8 mouse cellular contexts compared by ENCODE assay signal in the genomic region with DNA sequence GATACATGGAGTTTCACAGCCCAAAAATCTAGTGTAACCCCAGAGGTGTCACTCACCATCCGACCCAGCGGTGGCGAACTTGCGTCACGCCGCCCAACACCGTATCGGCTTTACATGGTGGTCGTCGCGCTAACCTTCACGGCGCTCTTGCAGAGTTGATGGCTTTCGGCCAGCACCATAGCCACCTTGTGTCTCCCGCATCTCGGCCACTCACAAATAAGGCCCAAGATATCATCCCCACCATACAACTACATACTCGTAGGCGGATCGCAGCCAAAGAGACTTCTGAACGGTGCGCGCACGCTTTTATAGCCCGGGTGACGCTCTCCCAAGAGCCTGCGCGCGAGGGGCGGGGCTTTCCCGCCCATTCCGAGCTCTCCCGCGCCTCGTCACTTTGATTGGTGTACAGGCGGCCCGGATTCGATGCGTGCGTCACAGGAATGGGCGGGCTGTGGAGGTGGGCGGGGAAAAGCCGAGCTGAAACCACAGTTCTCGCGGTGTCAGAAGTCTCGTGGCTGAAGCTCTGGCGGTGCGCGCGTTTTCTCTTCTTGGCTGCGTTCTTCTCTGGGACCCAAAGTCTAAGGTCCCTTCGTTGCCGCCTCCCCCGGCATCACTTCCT.
DNase-seq lines count a peak whose midpoint lies in the region; ATAC-seq and TF ChIP-seq lines count a peak whose summit lies in the region.

No protein-coding gene starts in this region.

- no peak for TF ChIP-seq EP300 in heart, postnatal 0 days (IDR thresholded peaks at IDR 0.05; ENCODE audit: low read depth)

- ATAC-seq in forebrain, embryonic 12.5 days (ENCODE audit: low FRiP score) = peak; percentile 98
- peak; percentile 98 for ATAC-seq in heart, postnatal 0 days (ENCODE audit: insufficient read depth, low read depth)
- ATAC-seq in liver, embryonic 16.5 days (ENCODE audit: low read depth) = peak; percentile 94
- ATAC-seq in neural tube, embryonic 13.5 days (ENCODE audit: low read depth) = peak; percentile 99

- H3K27ac ChIP-seq in forebrain, embryonic 12.5 days = peak overlapping the region; percentile 98
- peak overlapping the region; percentile 100 for H3K27ac ChIP-seq in heart, postnatal 0 days (ENCODE audit: low read depth)
- peak overlapping the region; percentile 99 for H3K27ac ChIP-seq in liver, embryonic 16.5 days (ENCODE audit: low read length)
- H3K27ac ChIP-seq in neural tube, embryonic 13.5 days (replicated peaks) = peak overlapping the region; percentile 99
- peak overlapping the region; percentile 91 for H3K27ac ChIP-seq in testis, adult 2 months (ENCODE audit: control insufficient read depth, insufficient read depth, low read depth, low read length)

- no peaks in the 10 kb centered on the region for H3K27me3 ChIP-seq in E14TG2a.4 (ENCODE audit: insufficient read depth, low read length)
- no peaks in the 10 kb centered on the region for H3K27me3 ChIP-seq in forebrain, embryonic 12.5 days
- no peaks in the 10 kb centered on the region for H3K27me3 ChIP-seq in heart, postnatal 0 days (ENCODE audit: control insufficient read depth, insufficient read depth, low read length)
- no peaks in the 10 kb centered on the region for H3K27me3 ChIP-seq in liver, embryonic 16.5 days (ENCODE audit: control insufficient read depth, insufficient read depth, low read depth, low read length)
- H3K27me3 ChIP-seq in neural tube, embryonic 13.5 days = no peaks in the 10 kb centered on the region
- no peaks in the 10 kb centered on the region for H3K27me3 ChIP-seq in testis, adult 2 months (ENCODE audit: control insufficient read depth, insufficient read depth, low read length)

- peak; percentile 99 for DNase-seq in c-Kit-positive CD71-positive TER-119-positive erythroid progenitor cells, embryonic 14.5 days (ENCODE audit: low spot score)
- DNase-seq in heart, postnatal 0 days (ENCODE audit: low spot score) = peak; percentile 99
- peak; percentile 100 for DNase-seq in kidney, postnatal 4 days

- H3K4me3 ChIP-seq in E14TG2a.4 (replicated peaks; ENCODE audit: low read length) = peak overlapping the region; percentile 92
- H3K4me3 ChIP-seq in forebrain, embryonic 12.5 days (replicated peaks) = peak overlapping the region; percentile 63
- H3K4me3 ChIP-seq in heart, postnatal 0 days (ENCODE audit: low read depth, low read length) = peak overlapping the region; percentile 70
- peak overlapping the region; percentile 84 for H3K4me3 ChIP-seq in liver, embryonic 16.5 days (ENCODE audit: low read depth, low read length)
- H3K4me3 ChIP-seq in neural tube, embryonic 13.5 days = peak overlapping the region; percentile 72
- H3K4me3 ChIP-seq in testis, adult 2 months (ENCODE audit: control insufficient read depth, low read depth, low read length) = peak overlapping the region; percentile 100

- under 1% methylated on average over 53 of the region's 53 CpGs for WGBS in forebrain, embryonic 12.5 days
- under 1% methylated on average over 53 of the region's 53 CpGs for WGBS in heart, postnatal 0 days
- WGBS in liver, embryonic 16.5 days (ENCODE audit: insufficient replicate concordance) = 0% methylated on average over 53 of the region's 53 CpGs
- WGBS in neural tube, embryonic 13.5 days = under 1% methylated on average over 53 of the region's 53 CpGs

- TF ChIP-seq CTCF in E14TG2a.4 (conservative IDR thresholded peaks at IDR 0.05; ENCODE audit: low read length) = no peak
- peak; percentile 27 for TF ChIP-seq CTCF in heart, postnatal 0 days (IDR thresholded peaks at IDR 0.05; ENCODE audit: low read depth)
- TF ChIP-seq CTCF in testis, adult 2 months (IDR thresholded peaks at IDR 0.05; ENCODE audit: control insufficient read depth, insufficient read depth, insufficient replicate concordance, low read depth, low read length) = 0 out of 2 replicates have a peak, but pooled peaks have one; percentile 3

- H3K36me3 ChIP-seq in E14TG2a.4 (ENCODE audit: insufficient read depth, low read length) = peaks cover 19% of the 10 kb centered on the region
- peaks cover 12% of the 10 kb centered on the region; the same call in 1 of the 2 replicates for H3K36me3 ChIP-seq in forebrain, embryonic 12.5 days (replicated peaks)
- peaks cover 8% of the 10 kb centered on the region; the same call in 1 of the 2 replicates for H3K36me3 ChIP-seq in heart, postnatal 0 days (replicated peaks; ENCODE audit: control insufficient read depth, insufficient read depth, low read length)
- H3K36me3 ChIP-seq in liver, embryonic 16.5 days (ENCODE audit: control insufficient read depth, insufficient read depth) = peaks cover 7% of the 10 kb centered on the region; the same call in 1 of the 2 replicates
- H3K36me3 ChIP-seq in neural tube, embryonic 13.5 days = peaks cover 8% of the 10 kb centered on the region
- no peaks in the 10 kb centered on the region for H3K36me3 ChIP-seq in testis, adult 2 months (ENCODE audit: control insufficient read depth, insufficient read depth, low read length)

- peak overlapping the region; percentile 69 for H3K4me2 ChIP-seq in forebrain, embryonic 12.5 days
- H3K4me2 ChIP-seq in heart, postnatal 0 days (ENCODE audit: low read depth, low read length) = peak overlapping the region; percentile 94
- peak overlapping the region; percentile 85 for H3K4me2 ChIP-seq in liver, embryonic 16.5 days (ENCODE audit: low read depth, low read length)
- peak overlapping the region; percentile 72 for H3K4me2 ChIP-seq in neural tube, embryonic 13.5 days

- H3K9me3 ChIP-seq in E14TG2a.4 (ENCODE audit: low read length) = peaks cover 2% of the 10 kb centered on the region; the same call in 1 of the 2 replicates
- H3K9me3 ChIP-seq in forebrain, embryonic 12.5 days = no peaks in the 10 kb centered on the region
- H3K9me3 ChIP-seq in heart, postnatal 0 days (replicated peaks; ENCODE audit: control insufficient read depth, low read length) = no peaks in the 10 kb centered on the region
- no peaks in the 10 kb centered on the region for H3K9me3 ChIP-seq in liver, embryonic 16.5 days (replicated peaks; ENCODE audit: control insufficient read depth, low read length)
- H3K9me3 ChIP-seq in neural tube, embryonic 13.5 days = no peaks in the 10 kb centered on the region

- peaks cover 9% of the 10 kb centered on the region for H3K4me1 ChIP-seq in E14TG2a.4 (replicated peaks; ENCODE audit: low read depth, low read length)
- H3K4me1 ChIP-seq in forebrain, embryonic 12.5 days = peaks cover 18% of the 10 kb centered on the region
- peaks cover 10% of the 10 kb centered on the region for H3K4me1 ChIP-seq in heart, postnatal 0 days (ENCODE audit: control insufficient read depth, insufficient read depth)
- H3K4me1 ChIP-seq in liver, embryonic 16.5 days (ENCODE audit: control insufficient read depth, low read depth, low read length) = peaks cover 2% of the 10 kb centered on the region; the same call in 1 of the 2 replicates
- H3K4me1 ChIP-seq in neural tube, embryonic 13.5 days (replicated peaks) = peaks cover 35% of the 10 kb centered on the region
- peaks cover 2% of the 10 kb centered on the region for H3K4me1 ChIP-seq in testis, adult 2 months (ENCODE audit: control insufficient read depth, insufficient read depth, low read length)

- peak overlapping the region; percentile 87 for H3K9ac ChIP-seq in forebrain, embryonic 12.5 days
- peak overlapping the region; percentile 91 for H3K9ac ChIP-seq in heart, postnatal 0 days (replicated peaks; ENCODE audit: low read depth, low read length)
- peak overlapping the region; percentile 89 for H3K9ac ChIP-seq in liver, embryonic 16.5 days (ENCODE audit: low read depth, low read length)
- H3K9ac ChIP-seq in neural tube, embryonic 13.5 days = peak overlapping the region; percentile 93

- peak; percentile 100 for TF ChIP-seq POLR2A in testis, adult 2 months (IDR thresholded peaks at IDR 0.05; ENCODE audit: control insufficient read depth, low read depth, low read length)

Comparison
In these comparisons a context has a peak if more than half of its experiments do, and no peak if none do; other contexts are left out.
1. Peak in every context shown above with its lines: DNase-seq, ATAC-seq, H3K4me3 ChIP-seq and H3K27ac ChIP-seq.